In the genomic region with DNA sequence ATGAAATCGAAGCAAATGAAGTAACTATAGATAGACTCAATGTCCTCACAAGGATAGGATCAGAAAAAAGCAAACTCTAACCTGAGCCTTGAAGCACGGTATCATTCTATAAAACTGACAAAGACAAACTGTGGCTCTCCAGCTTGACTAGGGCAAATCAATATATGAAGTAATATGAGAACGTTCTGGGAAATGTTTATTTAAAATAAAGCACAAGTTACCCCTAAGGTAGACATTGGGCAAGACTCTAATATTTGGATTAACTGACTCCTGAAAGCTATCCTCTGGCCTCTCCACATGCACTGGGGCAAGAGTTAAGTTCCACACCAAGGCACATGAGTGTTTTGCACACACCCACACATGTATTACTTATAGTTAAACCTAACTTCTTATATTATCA, we compare ENCODE assay signal across 23 mouse cellular contexts. TPM values are rescaled to one million over a fixed set of nuclear protein-coding genes. Genes with fewer than 3 reads are reported as not detected.
DNase-seq lines count a peak whose midpoint lies in the region; ATAC-seq and TF ChIP-seq lines count a peak whose summit lies in the region.
"Had no signal": no experiment of that assay in that cellular context is flagged by ENCODE, and none has a peak within 500 bp of the region (broad histone marks: within the 10 kb centered on the region; RNA-seq: fewer than 3 reads in every experiment).

No protein-coding gene starts in this region.

- ATAC-seq in heart, embryonic 12.5 days (ENCODE audit: insufficient number of reproducible peaks, low FRiP score) = no peak
- ATAC-seq in heart, embryonic 16.5 days (replicated peaks; ENCODE audit: extremely low read depth, insufficient read depth, low FRiP score) = no peak
- ATAC-seq in liver, postnatal 0 days = peak; percentile 88
- no peak for ATAC-seq in liver, embryonic 12.5 days
- ATAC-seq: CD4-positive, CD25-positive, alpha-beta regulatory T cell, adult 4 months; forebrain, embryonic 14.5 days; intestine, embryonic 15.5 days had no signal

- peak overlapping the region; percentile 67 for H3K4me2 ChIP-seq in heart, embryonic 12.5 days
- H3K4me2 ChIP-seq in heart, embryonic 16.5 days (ENCODE audit: low read depth, low read length) = peak overlapping the region; percentile 64
- no peak overlapping the region for H3K4me2 ChIP-seq in liver, postnatal 0 days (ENCODE audit: low read depth, low read length)
- H3K4me2 ChIP-seq in liver, embryonic 12.5 days = no peak overlapping the region
- H3K4me2 ChIP-seq: embryonic facial prominence, embryonic 15.5 days; hindbrain, embryonic 14.5 days; intestine, embryonic 15.5 days had no signal

- TF ChIP-seq CTCF in gastrocnemius, adult 2 months (IDR thresholded peaks at IDR 0.05) = no peak
- TF ChIP-seq CTCF in liver, postnatal 0 days (IDR thresholded peaks at IDR 0.05; ENCODE audit: low read depth) = no peak

- H3K4me3 ChIP-seq in gastrocnemius, adult 2 months = peak overlapping the region; percentile 80
- H3K4me3 ChIP-seq in heart, embryonic 12.5 days = peak overlapping the region; percentile 67
- peak overlapping the region; percentile 69 for H3K4me3 ChIP-seq in heart, embryonic 16.5 days (ENCODE audit: low read length)
- H3K4me3 ChIP-seq in liver, postnatal 0 days (ENCODE audit: low read depth, low read length) = no peak overlapping the region
- no peak overlapping the region for H3K4me3 ChIP-seq in liver, embryonic 12.5 days
- H3K4me3 ChIP-seq: embryonic facial prominence, embryonic 15.5 days; erythroblast, embryonic 14.5 days; forebrain, embryonic 10.5 days; hindbrain, embryonic 10.5 days; intestine, embryonic 15.5 days had no signal

- DNase-seq in gastrocnemius, adult 2 months = no peak
- no peak for DNase-seq in gastrocnemius, postnatal 14 days
- no peak for DNase-seq in heart, adult 18-20 months
- DNase-seq in heart, postnatal 36 days = no peak
- peak; percentile 11 for DNase-seq in liver, postnatal 0 days
- DNase-seq: adrenal gland, adult 8-10 months; adrenal gland, postnatal 36 days; B cell, adult 2 months; cerebellum, adult 2 months; cerebellum, postnatal 10 days; kidney, adult 18-20 months had no signal

- TF ChIP-seq EP300 in liver, postnatal 0 days (IDR thresholded peaks at IDR 0.05; ENCODE audit: low read depth) = peak; percentile 74

- H3K27me3 ChIP-seq in heart, embryonic 12.5 days (replicated peaks) = no peaks in the 10 kb centered on the region
- no peaks in the 10 kb centered on the region for H3K27me3 ChIP-seq in heart, embryonic 16.5 days (ENCODE audit: control insufficient read depth, insufficient read depth, low read length)
- no peaks in the 10 kb centered on the region for H3K27me3 ChIP-seq in liver, postnatal 0 days (ENCODE audit: insufficient read depth, low read length)
- H3K27me3 ChIP-seq in liver, embryonic 12.5 days (replicated peaks) = no peaks in the 10 kb centered on the region
- H3K27me3 ChIP-seq: embryonic facial prominence, embryonic 15.5 days; intestine, embryonic 15.5 days had no signal

- intact Hi-C loops in gastrocnemius, adult 2 months (cut with DNase I) = no loop called here
- intact Hi-C loops in gastrocnemius, postnatal 14 days (cut with DNase I; ENCODE audit: low total_unique reads) = no loop called here
- intact Hi-C loops in heart, postnatal 36 days (cut with DNase I) = no loop called here

- peaks cover 19% of the 10 kb centered on the region for H3K36me3 ChIP-seq in heart, embryonic 12.5 days
- H3K36me3 ChIP-seq in heart, embryonic 16.5 days (ENCODE audit: control insufficient read depth, insufficient read depth) = 0 out of 2 replicates have a peak, but pooled peaks cover 2% of the 10 kb centered on the region
- H3K36me3 ChIP-seq in liver, postnatal 0 days (replicated peaks; ENCODE audit: insufficient read depth, low read length) = no peaks in the 10 kb centered on the region
- H3K36me3 ChIP-seq in liver, embryonic 12.5 days = no peaks in the 10 kb centered on the region
- H3K36me3 ChIP-seq: embryonic facial prominence, embryonic 15.5 days; forebrain, embryonic 10.5 days; G1E; hindbrain, embryonic 10.5 days; intestine, embryonic 15.5 days had no signal

- peak overlapping the region; percentile 97 for H3K27ac ChIP-seq in gastrocnemius, adult 2 months
- peak overlapping the region; percentile 97 for H3K27ac ChIP-seq in heart, embryonic 12.5 days (ENCODE audit: poor library complexity, severe bottlenecking)
- peak overlapping the region; percentile 98 for H3K27ac ChIP-seq in heart, embryonic 16.5 days (ENCODE audit: low read length)
- peak overlapping the region; percentile 75 for H3K27ac ChIP-seq in liver, postnatal 0 days (ENCODE audit: low read depth)
- H3K27ac ChIP-seq in liver, embryonic 12.5 days = no peak overlapping the region
- H3K27ac ChIP-seq: embryonic facial prominence, embryonic 15.5 days; forebrain, embryonic 10.5 days; hindbrain, embryonic 10.5 days; hindbrain, embryonic 14.5 days; intestine, embryonic 15.5 days had no signal

- H3K9ac ChIP-seq in heart, embryonic 12.5 days = peak overlapping the region; percentile 82
- peak overlapping the region; percentile 80 for H3K9ac ChIP-seq in heart, embryonic 16.5 days (ENCODE audit: low read length)
- no peak overlapping the region for H3K9ac ChIP-seq in liver, postnatal 0 days (replicated peaks)
- H3K9ac ChIP-seq in liver, embryonic 12.5 days = no peak overlapping the region
- H3K9ac ChIP-seq: embryonic facial prominence, embryonic 15.5 days; hindbrain, embryonic 14.5 days; intestine, embryonic 15.5 days had no signal

- no peaks in the 10 kb centered on the region for H3K9me3 ChIP-seq in heart, embryonic 12.5 days (replicated peaks)
- no peaks in the 10 kb centered on the region for H3K9me3 ChIP-seq in heart, embryonic 16.5 days (replicated peaks; ENCODE audit: control insufficient read depth, low read length)
- no peaks in the 10 kb centered on the region for H3K9me3 ChIP-seq in liver, postnatal 0 days (ENCODE audit: low read length)
- H3K9me3 ChIP-seq in liver, embryonic 12.5 days (replicated peaks) = no peaks in the 10 kb centered on the region
- H3K9me3 ChIP-seq: embryonic facial prominence, embryonic 15.5 days; forebrain, embryonic 10.5 days; G1E; hindbrain, embryonic 10.5 days; intestine, embryonic 15.5 days had no signal

- H3K4me1 ChIP-seq in heart, embryonic 12.5 days (replicated peaks) = peaks cover 34% of the 10 kb centered on the region
- H3K4me1 ChIP-seq in heart, embryonic 16.5 days (ENCODE audit: control insufficient read depth, insufficient read depth, low read length) = peaks cover 29% of the 10 kb centered on the region
- H3K4me1 ChIP-seq in liver, postnatal 0 days (ENCODE audit: insufficient read depth) = peaks cover 5% of the 10 kb centered on the region
- peaks cover 29% of the 10 kb centered on the region for H3K4me1 ChIP-seq in liver, embryonic 12.5 days
- H3K4me1 ChIP-seq: embryonic facial prominence, embryonic 15.5 days; intestine, embryonic 15.5 days had no signal

- WGBS in heart, embryonic 12.5 days = 46% methylated on average over 3 of the region's 3 CpGs
- 46% methylated on average over 3 of the region's 3 CpGs for WGBS in heart, embryonic 16.5 days
- WGBS in liver, postnatal 0 days (ENCODE audit: insufficient replicate concordance) = 55% methylated on average over 3 of the region's 3 CpGs
- WGBS in liver, embryonic 12.5 days (ENCODE audit: insufficient replicate concordance) = 61% methylated on average over 3 of the region's 3 CpGs

RNA-seq across cellular contexts. Expression of gene Krcc1, which starts 10.4 kb away (rescaled TPM):
- 10 to 100 TPM; 23.7 to 33.6 TPM for total RNA-seq in gastrocnemius, adult 2 months (2021)
- total RNA-seq in gastrocnemius, postnatal 14 days (2021) = 10 to 100 TPM; 23.6 to 27.9 TPM
- 54.6 and 59.1 TPM in 2 replicates for polyA plus RNA-seq in heart, embryonic 12.5 days (2016; fragmentation: Nextera tagmentation; extraction: Ambion mirVana)
- total RNA-seq in heart, adult 18-20 months (2021) = 10 to 100 TPM; 60.6 to 63.9 TPM
- polyA plus RNA-seq in heart, embryonic 16.5 days (2015; fragmentation: Nextera tagmentation; extraction: Ambion mirVana) = 61.5 and 69.2 TPM in 2 replicates
- total RNA-seq in heart, postnatal 36 days (2021) = 10 to 100 TPM; 51.9 to 56.0 TPM
- 47.0 and 49.2 TPM in 2 replicates for polyA plus RNA-seq in liver, postnatal 0 days (2015; fragmentation: Nextera tagmentation; extraction: Ambion mirVana)
- 22.9 and 23.4 TPM in 2 replicates for polyA plus RNA-seq in liver, embryonic 12.5 days (2016; fragmentation: Nextera tagmentation; extraction: Ambion mirVana)

Comparison
In these comparisons a context has a peak if more than half of its experiments do, and no peak if none do; other contexts are left out.
1. H3K4me3 ChIP-seq: peak in gastrocnemius, adult 2 months (single experiment), heart, embryonic 12.5 days (single experiment) and heart, embryonic 16.5 days (single experiment); none in liver, postnatal 0 days (single experiment) and liver, embryonic 12.5 days (single experiment).
2. H3K4me2 ChIP-seq: peak in heart, embryonic 12.5 days (single experiment) and heart, embryonic 16.5 days (single experiment); none in liver, postnatal 0 days (single experiment) and liver, embryonic 12.5 days (single experiment).
3. H3K9ac ChIP-seq: peak in heart, embryonic 12.5 days (single experiment) and heart, embryonic 16.5 days (single experiment); none in liver, postnatal 0 days (single experiment) and liver, embryonic 12.5 days (single experiment).